Mouse (Mus musculus) lung, postnatal 36 days (tissue): ENCODE measurements around the gene St14.
"Not testable (repeated sequence)": the region's sequence is repeated elsewhere in the genome, so short reads cannot be mapped to it uniquely, and the experiment has no call there.

Experiments used
- DNase-seq: peaks from one replicate; pipeline ENCODE4 v3.0.0; 2022; ENCODE audit warnings: mixed read lengths

Gene St14

GRCm38 (mm10) chr9:31131205-31131968 lies at the start of gene St14:
TSS of gene St14 (minus strand) at chr9:31131853.
- peak; percentile 90 for DNase-seq

DNA sequence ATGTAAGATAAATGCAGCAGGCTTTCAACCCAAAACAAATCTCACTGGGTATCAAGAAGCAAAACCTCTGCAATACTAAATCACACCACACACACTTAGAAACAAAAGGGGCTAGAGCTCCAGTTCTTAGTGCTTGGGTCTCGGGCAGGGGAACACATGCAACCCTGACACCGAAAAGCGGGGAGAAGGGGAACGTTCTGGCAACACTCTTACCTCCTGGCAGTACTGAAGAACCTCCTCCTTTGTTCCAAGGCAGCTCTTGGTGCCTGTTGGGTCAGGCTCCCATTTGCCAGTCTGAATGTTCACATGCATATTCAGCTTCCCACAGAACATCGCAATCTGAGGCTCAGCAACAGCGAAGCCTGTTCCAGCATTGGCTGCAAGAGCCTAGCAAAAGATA lies 46.0 kb upstream of the St14 start:
- no peak for DNase-seq

DNA sequence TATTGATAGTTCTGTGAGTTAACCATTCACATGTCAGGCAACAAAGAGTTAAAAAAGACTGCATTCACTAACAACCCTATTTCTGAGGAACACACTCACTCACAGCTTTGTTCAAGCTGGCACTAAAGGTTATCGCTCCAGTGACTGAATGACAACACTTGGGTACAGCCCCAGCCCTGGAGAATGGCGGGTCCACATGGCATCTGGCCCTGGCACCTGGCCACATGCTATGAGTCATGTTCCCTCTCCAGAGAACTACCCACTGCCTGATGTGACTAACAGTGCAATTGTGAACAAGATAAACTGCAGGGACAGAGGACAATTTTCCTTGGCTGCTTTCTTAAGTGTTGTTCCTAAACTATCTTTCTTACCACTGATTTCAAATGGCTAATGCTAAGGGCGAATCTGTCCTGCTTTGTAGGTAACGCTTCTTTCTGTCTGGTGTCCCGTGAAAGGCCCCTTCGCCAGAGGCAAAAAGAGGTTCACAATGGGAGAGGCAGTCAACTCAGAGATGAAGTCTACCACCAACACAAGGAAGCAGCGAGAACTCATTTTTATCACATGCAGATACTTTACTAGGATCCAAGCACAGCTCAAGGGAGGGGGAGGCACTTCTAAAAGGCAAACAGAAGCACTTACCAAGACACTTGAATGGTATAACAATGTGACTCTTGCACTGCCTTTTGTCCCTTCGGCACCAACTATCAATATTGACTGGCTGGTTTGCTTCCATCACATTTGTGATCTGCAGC lies 44.9 kb upstream of the St14 start:
- peak; percentile 96 for DNase-seq

- no peak for DNase-seq
These were observed 44.3 kb upstream of the St14 start for GRCm38 (mm10) chr9:31175978-31176377.

DNA sequence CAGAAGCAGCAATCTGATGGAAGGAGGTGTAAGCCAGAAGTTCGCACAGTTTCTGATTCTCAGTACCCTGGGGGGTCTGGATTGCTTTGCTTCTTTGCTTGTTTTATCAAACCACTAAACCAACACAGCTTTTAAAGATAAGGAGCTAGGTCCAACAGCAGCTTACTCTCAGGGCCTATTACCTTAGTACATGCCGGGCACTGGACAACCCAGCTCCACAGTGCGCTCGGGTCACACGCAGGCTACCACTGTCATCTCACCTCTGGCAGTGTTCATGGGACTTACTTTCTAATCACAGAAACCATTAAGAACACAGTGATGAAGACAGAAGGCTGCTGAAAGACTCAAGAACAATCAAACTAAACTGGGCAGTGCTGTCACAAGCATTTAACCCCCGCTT lies 43.7 kb upstream of the St14 start:
- no peak for DNase-seq

DNA sequence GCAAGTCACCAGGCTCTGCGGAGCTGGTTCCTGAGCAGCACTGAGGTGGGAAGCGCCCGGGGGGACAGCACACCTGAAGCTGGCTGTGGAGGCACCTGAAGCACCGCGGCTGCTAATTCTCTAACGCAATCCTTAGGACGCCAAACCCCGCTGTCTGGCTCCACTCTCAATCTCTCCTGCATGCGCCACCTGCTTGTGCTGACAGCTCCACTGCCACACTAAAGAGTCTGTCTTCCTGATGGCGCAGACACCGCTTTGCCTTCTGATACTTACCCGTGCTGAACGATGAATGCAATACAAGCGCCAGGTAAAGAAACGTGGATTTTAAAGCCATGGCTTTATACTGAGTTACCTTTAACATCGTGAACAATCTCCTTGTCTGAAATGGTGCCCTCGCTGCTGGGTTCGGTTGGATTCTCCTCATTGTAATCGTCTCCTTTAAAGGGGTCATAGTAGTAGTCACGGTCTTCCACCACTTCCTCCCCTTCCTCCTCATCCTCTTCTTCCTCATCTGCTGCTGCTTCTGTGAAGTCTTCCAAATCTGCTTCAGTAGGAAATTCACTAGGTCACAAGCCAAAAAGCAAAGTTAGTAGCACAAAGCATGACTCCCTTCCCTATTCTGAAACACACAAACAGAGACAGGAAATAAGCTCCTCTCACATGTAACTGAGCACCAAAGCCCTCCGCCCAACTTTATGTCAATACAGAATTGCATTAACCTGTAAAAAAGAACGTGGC lies 36.9 kb upstream of the St14 start:
- DNase-seq = no peak

DNA sequence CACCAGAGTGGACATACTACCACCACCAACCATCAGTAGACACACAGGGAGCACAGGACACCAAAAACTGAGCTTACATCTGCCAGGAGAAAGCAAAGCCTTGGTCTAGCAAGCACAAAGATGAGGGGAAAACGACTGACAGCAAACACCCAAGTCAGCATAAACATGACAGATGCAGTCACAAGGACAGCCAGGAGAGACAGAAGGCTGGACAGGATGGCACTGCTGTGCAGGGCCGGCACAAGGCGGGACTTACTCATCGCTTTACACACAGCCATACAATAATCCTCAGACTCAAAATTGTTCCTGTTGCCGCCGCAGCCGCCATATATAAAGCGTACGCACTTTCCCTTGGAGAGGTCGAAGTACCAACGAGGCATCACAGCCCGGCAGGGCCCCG lies 35.7 kb upstream of the St14 start:
- DNase-seq = no peak

- DNase-seq = not testable (repeated sequence)
These were observed 33.9 kb upstream of the St14 start for GRCm38 (mm10) chr9:31165505-31165904.

DNA sequence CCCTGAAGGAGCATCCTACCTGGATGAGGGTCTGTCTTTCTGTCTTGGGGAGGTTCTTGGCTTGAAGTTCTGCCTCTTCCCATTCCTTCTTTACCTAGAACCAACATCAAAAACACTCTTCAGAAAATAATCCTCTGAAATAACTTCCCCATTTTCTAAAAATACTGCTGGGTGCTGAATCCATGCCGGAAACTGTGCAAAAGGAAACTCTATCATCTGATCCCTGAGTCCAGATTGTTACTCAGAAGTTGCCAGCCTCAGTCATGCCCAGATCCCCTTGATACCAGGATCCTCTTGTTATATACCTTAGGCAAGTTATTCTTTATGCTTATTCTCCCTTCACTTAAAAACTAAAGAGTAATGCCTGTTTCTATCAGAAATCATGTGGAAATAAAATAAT lies 31.7 kb upstream of the St14 start:
- DNase-seq = no peak

GRCm38 (mm10) chr9:31162911-31163310 lies 31.3 kb upstream of the St14 start:
- no peak for DNase-seq

GRCm38 (mm10) chr9:31159910-31160309 lies 28.3 kb upstream of the St14 start:
- DNase-seq = peak; percentile 62

DNA sequence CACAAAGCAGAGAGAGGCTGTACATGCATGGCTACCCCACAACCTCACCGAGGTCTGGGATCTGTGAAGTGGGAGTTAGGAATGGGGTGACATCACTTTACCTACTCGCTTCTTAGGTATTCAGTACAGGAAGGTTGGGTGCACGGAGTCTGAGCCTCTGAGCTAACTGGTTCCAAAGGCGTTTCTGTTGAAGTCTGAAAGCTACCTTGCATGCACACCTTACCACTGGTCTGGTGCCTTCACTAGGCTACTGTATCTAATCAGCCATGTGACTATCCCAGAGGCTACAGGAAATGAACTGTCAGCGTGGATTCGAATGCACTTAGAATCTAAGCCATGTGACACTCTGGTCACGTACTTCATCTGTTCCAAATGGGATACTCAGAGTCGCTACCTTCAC lies 24.9 kb upstream of the St14 start:
- DNase-seq = no peak

- peak; percentile 65 for DNase-seq
These were observed 19.4 kb upstream of the St14 start for GRCm38 (mm10) chr9:31151050-31151449.

GRCm38 (mm10) chr9:31148135-31148534 lies 16.5 kb upstream of the St14 start:
- DNase-seq = no peak

DNA sequence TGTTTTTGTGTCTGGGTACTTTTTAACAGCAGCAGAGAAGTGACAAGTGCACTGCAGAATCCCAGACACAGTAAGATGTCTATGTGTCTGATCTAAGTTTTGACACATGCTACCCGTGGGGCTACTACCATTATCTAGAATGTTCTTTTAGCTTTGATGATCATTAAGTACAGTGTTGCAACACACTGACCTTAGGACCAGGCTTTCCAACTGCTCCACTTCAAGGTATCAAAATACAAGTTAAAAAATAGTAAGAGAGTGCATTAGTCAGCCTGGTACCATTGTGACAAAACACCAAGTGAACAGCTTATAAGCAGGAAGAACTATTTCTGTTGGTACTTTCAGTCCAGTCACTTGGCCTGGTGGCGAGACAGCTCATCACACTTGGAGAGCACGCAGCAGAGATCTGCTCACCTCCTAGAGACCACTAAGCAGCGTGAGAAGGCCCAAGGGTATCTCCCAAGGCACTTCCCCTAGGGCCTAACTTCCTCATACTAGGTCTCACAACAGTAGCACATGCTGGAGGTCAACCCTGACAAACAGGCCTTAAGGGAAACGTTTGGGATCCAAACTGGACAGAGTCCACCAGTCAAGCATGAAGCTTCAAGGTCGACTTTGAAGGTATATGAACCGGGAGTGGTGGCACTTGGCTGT lies 13.7 kb upstream of the St14 start:
- peak; percentile 13 for DNase-seq

- no peak for DNase-seq
These were observed 11.3 kb upstream of the St14 start for GRCm38 (mm10) chr9:31142924-31143323.

GRCm38 (mm10) chr9:31133131-31133530 lies 1.5 kb upstream of the St14 start:
- DNase-seq = no peak

DNA sequence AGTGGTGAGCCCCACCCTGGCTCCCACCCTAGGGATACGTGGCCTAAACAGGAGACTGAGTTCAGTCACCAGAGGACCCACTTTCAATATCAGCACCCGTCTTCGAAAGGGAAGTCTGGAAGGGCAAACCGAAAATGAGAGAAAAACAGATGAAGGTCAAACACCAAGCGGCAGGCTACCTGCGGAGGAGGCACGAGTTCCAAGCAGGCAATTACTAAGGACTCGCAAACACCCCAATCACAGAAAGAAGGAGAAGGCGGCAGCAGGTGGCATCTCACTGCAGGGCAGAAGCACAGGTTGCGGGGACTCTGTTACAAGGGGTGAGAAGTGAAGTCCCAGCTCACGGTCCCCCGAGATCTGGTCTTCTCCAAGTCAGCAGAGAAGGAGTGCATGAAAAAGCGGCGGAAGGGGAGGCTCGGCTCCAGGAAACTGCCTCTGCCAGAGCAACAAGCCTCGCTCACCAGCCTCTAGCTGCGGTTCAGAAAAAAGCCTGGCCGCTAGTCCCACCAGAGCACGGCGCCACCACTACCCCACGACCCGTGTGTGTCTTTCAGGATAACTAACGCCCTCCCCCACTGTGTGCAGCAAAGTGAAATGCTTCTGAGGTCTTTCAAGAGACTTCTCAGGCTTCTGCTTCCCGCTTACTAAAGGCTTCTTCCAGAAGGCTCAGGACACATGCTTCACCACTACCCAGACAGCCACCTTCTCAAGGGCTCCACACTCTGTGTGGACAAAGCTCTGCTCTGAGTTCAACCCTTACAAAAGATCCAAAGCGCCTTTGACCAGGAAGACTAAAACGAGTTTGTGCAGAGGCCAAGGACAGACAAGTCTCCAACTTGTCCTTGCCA lies 1.1 kb downstream of the St14 start:
- DNase-seq = peak; percentile 12

DNA sequence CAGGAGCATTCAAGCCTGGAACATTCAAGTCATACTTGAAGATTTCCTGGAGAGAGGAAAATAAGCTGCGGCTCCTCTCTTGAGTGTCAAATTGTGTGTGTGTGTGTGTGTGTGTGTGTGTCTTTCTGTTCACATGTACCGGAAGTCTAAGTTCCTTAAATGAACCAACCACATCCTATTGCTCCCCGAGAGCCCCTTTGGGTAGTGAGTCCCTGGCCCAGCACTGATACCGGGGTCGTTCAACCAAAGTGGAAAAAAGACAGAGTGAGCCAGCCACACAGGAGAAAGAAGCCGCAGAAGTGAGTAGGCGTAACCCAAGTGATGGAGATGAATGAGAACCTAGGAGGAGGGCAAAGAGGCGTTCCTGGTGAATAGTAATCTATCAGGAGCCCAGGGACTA lies 1.7 kb downstream of the St14 start:
- peak; percentile 37 for DNase-seq

GRCm38 (mm10) chr9:31127876-31128465 lies 3.7 kb downstream of the St14 start:
- peak; percentile 32 for DNase-seq

GRCm38 (mm10) chr9:31126079-31126478 lies 5.6 kb downstream of the St14 start:
- no peak for DNase-seq
